Mouse (Mus musculus) layer of hippocampus, adult 8-10 months (tissue): ENCODE measurements around the gene Gpbar1. TPM values are rescaled to one million over a fixed set of nuclear protein-coding genes. Genes with fewer than 3 reads are reported as not detected.
"Not testable (repeated sequence)": the region's sequence is repeated elsewhere in the genome, so short reads cannot be mapped to it uniquely, and the experiment has no call there.

Source experiments
- DNase-seq, 2 experiments: peaks; one replicate each; pipeline ENCODE4 v3.0.0; 2022; ENCODE audit warnings: low spot score in 2 of 2
- total RNA-seq, 4 experiments: library from RNA; stranded (reverse); gene quantifications; 2 replicates each; pipeline ENCODE4 v1.2.4; 2022

Gene Gpbar1
- total RNA-seq, 4 experiments from 2014 or later = not detected

DNA sequence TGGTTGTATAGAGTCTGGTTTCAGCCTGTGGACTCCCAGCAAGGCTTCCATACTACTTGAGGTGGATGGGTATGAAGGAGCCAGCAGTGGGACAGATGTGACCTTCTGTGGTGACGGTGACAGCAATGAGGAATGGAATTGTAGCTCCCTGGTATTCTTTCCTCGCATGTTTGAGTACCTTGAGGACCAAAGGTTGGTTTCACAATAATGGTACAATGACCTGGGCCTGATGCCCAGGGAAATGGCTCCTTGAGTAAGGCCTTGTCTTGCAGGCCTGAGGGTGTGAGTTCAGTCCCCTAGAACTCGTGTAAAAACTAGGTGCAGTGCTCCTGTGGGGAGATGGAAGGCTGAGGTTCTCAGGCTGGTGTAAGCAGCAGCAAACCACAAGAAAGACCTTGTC, 40.4 kb downstream of the Gpbar1 start:
- DNase-seq = no peak

- DNase-seq = no peak
Measured at GRCm38 (mm10) chr1:74321396-74321795, 43.0 kb downstream of the Gpbar1 start.

GRCm38 (mm10) chr1:74326916-74327315, 48.6 kb downstream of the Gpbar1 start:
- not testable (repeated sequence) for DNase-seq

Other genes with a start within 250 kb of the Gpbar1 start
- gene Tns1, start 154.1 kb upstream of the Gpbar1 start, total RNA-seq = 10 to 100 TPM; 44.4 to 54.8 (median 47.4) TPM
- under 1 TPM in 1 of 4 experiments, not detected in 3; 0.25 TPM for gene Rufy4, start 153.0 kb upstream of the Gpbar1 start, total RNA-seq
- not detected for gene Cxcr2, start 124.6 kb upstream of the Gpbar1 start, total RNA-seq
- under 1 TPM in 1 of 4 experiments, not detected in 3; 0.34 TPM for gene Cxcr1, start 83.9 kb upstream of the Gpbar1 start, total RNA-seq
- gene Arpc2, start 42.5 kb upstream of the Gpbar1 start, total RNA-seq = 100 to 1,000 TPM; 324 to 350 (median 341) TPM
- gene Aamp, start 6.2 kb downstream of the Gpbar1 start, total RNA-seq = 100 to 1,000 TPM; 150 to 159 (median 154) TPM
- 100 to 1,000 TPM; 170 to 190 (median 177) TPM for gene Pnkd, start 6.4 kb downstream of the Gpbar1 start, total RNA-seq
- gene Tmbim1, start 27.1 kb downstream of the Gpbar1 start, total RNA-seq = 10 to 100 TPM; 24.9 to 37.2 (median 33.3) TPM
- 1 to 10 TPM; 1.7 to 3.3 (median 2.2) TPM for gene Catip, start 83.6 kb downstream of the Gpbar1 start, total RNA-seq
- 10 to 100 TPM in 2 of 4 experiments, 1 to 10 TPM in 2; 5.5 to 68.6 (median 30.6) TPM for gene Slc11a1, start 96.6 kb downstream of the Gpbar1 start, total RNA-seq
- gene Ctdsp1, start 113.0 kb downstream of the Gpbar1 start, total RNA-seq = 10 to 100 TPM; 27.6 to 33.4 (median 31.6) TPM
- under 1 TPM; 0.71 to 0.92 (median 0.82) TPM for gene Vil1, start 130.8 kb downstream of the Gpbar1 start, total RNA-seq
- 10 to 100 TPM; 22.7 to 25.7 (median 24.6) TPM for gene Cnot9, start 227.5 kb downstream of the Gpbar1 start, total RNA-seq